In genomic region chr11:58292791-58293190, GRCm38 (mm10) we compare ENCODE assay signal across 17 mouse cellular contexts. TPM values are rescaled to one million over a fixed set of nuclear protein-coding genes. Genes with fewer than 3 reads are reported as not detected.
"Had no signal": no experiment of that assay in that cellular context is flagged by ENCODE, and none has a peak within 500 bp of the region (broad histone marks: within the 10 kb centered on the region; RNA-seq: fewer than 3 reads in every experiment).

No protein-coding gene starts in this region.

- H3K4me1 ChIP-seq: limb, embryonic 15.5 days; midbrain, embryonic 13.5 days had no signal

- H3K4me3 ChIP-seq: left cerebral cortex, adult 2 months; limb, embryonic 15.5 days; midbrain, embryonic 13.5 days had no signal

- DNase-seq: kidney, adult 8-10 months; kidney, postnatal 25 days; lung, adult 2 months; right cerebral cortex, postnatal 4 days; spleen, adult 18-20 months; thymus, postnatal 4 days had no signal

- H3K27ac ChIP-seq: left cerebral cortex, adult 2 months; limb, embryonic 15.5 days; midbrain, embryonic 13.5 days had no signal

- H3K36me3 ChIP-seq: limb, embryonic 15.5 days; midbrain, embryonic 13.5 days had no signal

- H3K9ac ChIP-seq: limb, embryonic 15.5 days; midbrain, embryonic 13.5 days had no signal

- H3K4me2 ChIP-seq: limb, embryonic 15.5 days; midbrain, embryonic 13.5 days had no signal

- H3K9me3 ChIP-seq: limb, embryonic 15.5 days; midbrain, embryonic 13.5 days had no signal

- ATAC-seq: intestine, postnatal 0 days; midbrain, embryonic 13.5 days had no signal

- H3K27me3 ChIP-seq: limb, embryonic 15.5 days; midbrain, embryonic 13.5 days had no signal

RNA-seq across cellular contexts. Expression of gene 4930438A08Rik, which starts 18.2 kb away (rescaled TPM):
- total RNA-seq: layer of hippocampus, postnatal 25 days; left cerebral cortex, adult 2 months; left cerebral cortex, postnatal 14 days had no signal
- polyA plus RNA-seq: intestine, postnatal 0 days; kidney, embryonic 16.5 days; limb, embryonic 11.5 days; midbrain, embryonic 13.5 days; midbrain, postnatal 0 days; neural tube, embryonic 14.5 days; stomach, embryonic 14.5 days had no signal
